Mouse (Mus musculus): Measurements from ENCODE around the gene Ooep.
A peak's percentile ranks its signal among the peaks of the same experiment; 100 is the strongest.
"Not testable (repeated sequence)": the region's sequence is repeated elsewhere in the genome, so short reads cannot be mapped to it uniquely, and the experiment has no call there.

The Ooep gene

GRCm38 (mm10) chr9:78378113-78378785, at the start of gene Ooep:
Gene Ooep (minus strand): TSS chr9:78378725.
- no peak for DNase-seq

GRCm38 (mm10) chr9:78428185-78428584, 49.7 kb upstream of the Ooep start:
- peak; percentile 52 to 59 for DNase-seq

DNA sequence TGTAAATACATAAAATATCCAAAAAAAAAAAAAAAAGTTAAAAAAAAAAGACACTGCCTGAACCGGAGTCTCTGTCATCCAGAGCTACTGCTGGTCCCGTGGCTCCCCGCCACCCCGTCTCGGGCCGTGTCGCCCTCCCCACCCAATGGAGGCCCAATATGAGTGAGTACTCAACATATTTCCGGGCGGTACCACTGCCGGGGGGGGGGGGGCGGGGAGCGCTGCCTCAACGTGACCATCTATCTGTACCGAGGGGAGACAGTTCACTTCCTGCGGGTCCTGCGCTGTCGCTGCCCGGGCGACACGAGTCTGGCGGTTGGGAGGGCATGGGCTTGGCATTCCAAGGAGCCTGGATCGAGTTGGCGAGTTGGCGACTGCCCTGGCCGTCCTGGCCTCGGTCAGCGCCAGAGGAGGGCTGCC, 48.8 kb upstream of the Ooep start:
- peak; percentile 34 to 38 for DNase-seq

GRCm38 (mm10) chr9:78401596-78401995, 23.1 kb upstream of the Ooep start:
- no peak for DNase-seq

DNA sequence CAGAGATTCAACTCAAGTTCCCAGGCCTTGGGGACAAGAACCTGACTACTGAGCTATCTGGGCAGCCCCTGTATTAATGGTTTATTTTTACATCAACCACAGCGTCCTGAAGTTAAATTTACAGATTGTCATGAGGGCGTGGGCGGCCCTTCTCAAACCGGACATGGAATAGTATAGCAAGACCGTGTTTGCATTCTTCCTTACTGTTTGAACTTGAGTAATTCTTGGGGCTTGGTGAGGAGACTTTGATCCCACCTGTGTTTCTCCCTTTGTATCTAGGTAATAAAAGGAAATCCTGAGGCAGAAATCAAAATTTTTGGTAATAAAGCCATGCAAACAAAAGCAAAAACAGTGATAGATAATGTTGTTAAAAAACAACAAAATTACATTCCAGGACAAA, 22.0 kb upstream of the Ooep start:
- DNase-seq = no peak

DNA sequence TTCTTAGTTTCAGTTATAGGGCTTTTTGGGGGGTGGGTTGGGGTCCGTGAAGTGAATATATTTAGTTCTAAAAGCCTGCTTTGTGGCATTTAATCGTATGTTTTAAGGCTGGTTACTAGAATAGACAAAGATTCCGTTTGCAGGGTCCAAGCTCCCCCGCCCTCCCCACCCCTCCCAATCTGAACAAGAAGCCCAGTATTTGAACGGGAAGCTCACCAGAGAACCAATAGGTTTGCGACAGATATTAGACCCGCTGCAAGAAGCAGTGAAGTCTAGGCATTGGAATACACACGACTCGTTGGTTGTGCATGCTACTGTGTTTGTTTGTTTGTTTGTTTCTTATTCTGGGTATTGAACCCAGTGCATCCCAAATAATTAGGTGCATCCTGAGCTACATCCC, 18.0 kb upstream of the Ooep start:
- DNase-seq = no peak

DNA sequence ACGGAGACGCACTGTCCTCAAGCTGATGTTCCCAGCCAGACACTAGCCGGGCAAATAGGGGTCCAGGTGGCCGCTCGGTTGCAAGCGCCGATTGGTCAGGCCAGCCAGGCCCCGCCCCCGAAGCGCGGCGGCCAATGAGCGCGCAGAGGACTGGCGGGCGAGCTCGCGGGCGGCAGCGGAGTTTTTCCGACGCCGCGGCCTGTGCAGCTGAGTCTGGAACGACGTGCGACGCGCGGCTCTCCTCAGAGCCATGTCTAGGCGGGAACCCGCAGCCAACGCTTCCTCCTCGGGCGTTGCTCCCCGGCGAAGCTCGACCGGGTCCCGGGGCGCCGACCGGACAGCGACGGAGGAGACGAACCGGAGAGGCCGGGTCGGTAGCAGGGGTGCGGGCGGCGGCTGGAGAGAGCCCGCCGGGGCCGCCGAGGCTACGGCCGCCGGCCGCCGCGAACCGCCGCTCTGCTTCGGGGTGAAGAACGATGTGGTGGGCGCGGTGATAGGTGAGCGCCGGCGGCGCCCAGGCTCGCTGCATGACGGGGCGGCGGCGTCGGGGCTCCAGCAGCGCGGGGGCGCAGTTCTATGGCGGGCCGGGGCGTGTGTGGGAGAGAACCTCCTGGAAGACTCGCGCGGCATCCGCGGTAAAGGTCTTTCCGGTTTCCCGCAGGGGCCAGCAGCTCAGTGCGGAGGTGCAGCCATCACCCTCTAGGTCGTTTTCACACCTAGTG, 17.3 kb upstream of the Ooep start, which contains the start of gene Ddx43:
Ddx43 (plus strand) TSS at position 148 of the 722 bp plus-strand sequence.
- DNase-seq = peak; percentile 16 to 31

DNA sequence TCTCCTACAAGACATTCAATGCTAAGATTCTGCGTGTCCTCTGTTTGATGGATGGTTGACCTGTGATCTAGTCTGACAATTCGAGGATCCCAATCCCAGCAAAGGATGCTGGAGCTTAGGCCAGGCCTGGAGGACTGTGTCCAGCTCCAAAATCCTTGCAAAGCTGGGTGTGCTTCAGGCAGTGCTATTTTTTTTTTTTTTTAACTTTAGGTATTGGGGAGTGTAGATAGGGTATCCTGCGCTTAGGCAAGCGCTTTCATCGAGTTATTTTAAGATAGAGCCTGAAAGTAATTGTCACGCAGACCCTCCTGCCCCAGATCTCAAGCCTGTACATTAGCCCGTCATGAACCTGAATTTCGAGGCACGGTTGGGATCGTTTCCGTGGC, 16.7 kb upstream of the Ooep start:
- DNase-seq = no peak

DNA sequence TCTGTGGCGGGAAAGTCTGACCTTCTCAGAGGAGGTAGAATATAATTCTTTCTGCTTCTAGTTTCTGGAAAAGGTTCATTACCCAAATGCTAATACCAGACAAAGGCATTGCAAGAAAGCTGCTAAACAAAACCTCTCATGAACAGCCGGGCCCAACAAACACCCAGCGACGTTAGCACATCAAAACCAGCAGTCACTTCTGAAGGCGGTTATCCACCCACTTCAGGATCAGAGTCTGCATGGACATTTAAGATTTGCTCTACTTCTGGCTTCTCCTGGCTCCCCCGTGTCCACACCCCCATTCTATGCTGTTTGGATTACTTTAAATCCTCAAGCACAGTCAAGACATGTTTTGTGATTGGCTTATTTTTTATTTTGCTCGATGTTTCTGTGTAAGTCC, 16.1 kb upstream of the Ooep start:
- DNase-seq = no peak

DNA sequence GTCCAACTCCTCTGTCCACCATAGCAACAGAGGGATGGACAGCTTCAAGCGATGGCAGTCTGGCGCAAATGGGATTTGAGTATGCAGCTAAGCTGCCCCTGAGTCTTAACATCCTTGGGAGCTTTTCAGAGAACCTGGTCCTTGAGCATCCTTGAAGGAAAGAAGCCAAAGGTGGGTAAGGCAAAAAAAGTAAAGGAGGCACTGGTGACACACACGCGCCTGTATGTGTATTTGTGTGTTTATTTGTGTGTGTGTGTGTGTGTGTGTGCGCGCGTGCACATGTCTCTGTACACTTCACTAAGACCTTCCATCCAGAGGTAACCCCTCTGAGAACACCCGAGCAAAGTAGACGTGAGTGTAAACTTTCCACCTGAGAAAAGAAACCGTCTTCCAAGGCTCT, 15.2 kb upstream of the Ooep start:
- no peak for DNase-seq

GRCm38 (mm10) chr9:78389981-78390380, 11.5 kb upstream of the Ooep start:
- DNase-seq = no peak

DNA sequence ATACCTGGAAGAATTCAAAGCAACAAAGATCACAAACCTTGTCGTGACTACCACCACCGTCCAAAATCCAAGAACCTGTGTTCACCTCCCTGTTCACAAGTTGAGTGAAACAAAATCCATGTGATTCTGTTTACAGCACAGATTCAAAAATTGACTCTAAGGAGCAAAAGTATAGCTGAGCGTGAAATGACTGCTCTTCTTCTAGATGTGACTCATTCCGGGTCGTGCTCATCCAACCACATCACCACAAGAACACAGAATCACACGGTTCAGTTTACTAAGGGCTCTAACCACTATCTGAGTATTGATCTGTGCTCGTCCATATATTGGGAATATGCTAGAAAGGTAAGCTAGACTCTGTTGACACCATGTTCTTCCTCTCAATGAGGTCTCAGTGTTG, 8.4 kb upstream of the Ooep start:
- DNase-seq = no peak

GRCm38 (mm10) chr9:78385893-78386292, 7.4 kb upstream of the Ooep start:
- no peak for DNase-seq

- no peak for DNase-seq
These were observed 979 bp downstream of the Ooep start for GRCm38 (mm10) chr9:78377546-78377945.

DNA sequence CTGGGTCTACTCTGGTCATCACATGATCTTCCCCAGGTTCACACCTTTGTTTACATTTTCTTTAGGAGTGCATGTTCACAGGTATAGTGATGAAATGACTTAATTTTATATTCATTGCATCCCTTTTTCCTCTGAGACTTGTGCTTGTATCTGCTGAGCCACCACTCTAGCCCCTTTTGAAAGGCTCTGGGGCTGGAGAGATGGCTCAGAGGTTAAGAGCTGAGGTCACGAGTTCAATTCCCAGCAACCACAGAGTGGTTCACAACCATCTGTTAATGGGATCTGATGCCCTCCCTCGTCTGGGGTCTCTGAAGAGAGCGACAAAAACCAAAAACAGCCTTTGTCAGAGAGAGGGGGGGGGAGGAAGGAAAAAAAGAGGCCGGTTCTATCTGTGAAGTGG, 3.0 kb downstream of the Ooep start:
- DNase-seq = no peak

DNA sequence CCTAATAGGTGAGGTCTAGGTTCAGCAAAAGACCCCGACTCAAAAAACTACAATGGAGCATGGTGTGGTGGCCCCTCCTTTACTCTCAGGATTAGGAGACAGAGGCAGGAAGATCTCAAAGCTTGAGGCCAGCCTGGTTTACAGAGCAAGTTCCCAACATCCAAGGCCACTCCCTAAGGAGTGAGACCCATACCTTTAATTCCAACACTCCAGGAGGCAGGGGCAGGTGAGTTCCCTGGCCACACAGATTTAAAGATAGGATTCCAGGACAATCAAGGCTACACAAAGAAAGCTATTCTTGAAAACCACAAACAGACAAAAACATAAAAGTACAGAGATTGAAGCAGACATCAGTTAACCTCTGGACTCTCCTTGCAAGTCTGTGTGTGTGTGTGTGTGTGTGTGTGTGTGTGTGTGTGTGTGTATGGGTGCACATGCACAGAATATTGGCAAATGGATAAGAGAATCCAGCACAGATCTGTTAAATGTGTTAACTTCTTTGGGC, 3.6 kb downstream of the Ooep start:
- DNase-seq = no peak

GRCm38 (mm10) chr9:78374397-78374796, 4.1 kb downstream of the Ooep start:
- DNase-seq = no peak

DNA sequence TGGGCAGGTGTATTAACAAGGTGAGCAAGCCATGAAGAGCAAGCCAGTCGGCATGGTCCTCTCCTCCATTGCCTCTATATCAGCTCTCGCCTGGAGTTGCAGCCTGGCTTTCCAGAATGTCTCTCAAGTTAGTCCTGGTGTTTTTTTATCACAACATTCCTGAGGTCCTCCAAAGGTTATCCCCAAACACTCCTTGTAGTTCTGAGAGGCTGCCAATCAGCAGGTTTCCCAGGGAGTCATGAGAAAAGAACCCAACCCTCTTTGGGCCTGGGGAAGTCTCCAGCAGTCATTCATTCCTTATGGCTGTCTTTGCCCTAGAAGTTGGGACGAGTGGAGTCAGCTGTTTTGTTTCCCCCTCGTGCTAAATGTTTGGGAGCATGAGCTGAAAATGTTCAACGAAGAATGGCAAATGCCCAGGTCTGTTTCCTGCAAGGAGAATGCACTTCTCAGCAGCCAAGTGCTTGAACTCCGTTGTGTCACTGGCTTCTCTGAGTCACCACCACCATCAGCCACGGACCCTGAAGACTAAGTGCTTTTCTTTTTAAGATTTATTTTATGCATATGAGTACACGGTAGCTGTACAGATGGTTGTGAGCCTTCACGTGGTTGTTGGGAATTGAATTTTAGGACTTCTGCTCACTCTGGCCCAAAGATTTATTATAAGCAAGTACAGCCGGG, 5.6 kb downstream of the Ooep start:
- no peak for DNase-seq

DNA sequence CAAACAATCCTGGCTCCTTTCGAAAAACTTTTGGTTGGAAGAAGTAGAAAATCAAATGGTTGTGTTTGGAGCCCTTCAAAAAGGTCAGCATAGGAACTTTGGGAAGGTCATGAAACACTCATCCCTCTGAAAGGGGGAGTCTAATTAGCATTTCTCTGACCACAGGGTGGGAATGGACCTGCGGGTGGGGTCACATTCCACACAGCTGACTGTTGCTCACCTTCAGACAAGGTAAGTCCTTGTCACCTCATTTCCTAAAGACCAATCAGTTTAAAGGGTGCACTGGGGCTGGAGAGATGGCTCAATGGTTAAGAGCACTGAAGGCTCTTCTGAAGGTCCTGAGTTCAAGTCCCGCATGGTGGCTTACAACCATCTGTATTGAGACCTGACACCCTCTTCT, 7.1 kb downstream of the Ooep start:
- no peak for DNase-seq

DNA sequence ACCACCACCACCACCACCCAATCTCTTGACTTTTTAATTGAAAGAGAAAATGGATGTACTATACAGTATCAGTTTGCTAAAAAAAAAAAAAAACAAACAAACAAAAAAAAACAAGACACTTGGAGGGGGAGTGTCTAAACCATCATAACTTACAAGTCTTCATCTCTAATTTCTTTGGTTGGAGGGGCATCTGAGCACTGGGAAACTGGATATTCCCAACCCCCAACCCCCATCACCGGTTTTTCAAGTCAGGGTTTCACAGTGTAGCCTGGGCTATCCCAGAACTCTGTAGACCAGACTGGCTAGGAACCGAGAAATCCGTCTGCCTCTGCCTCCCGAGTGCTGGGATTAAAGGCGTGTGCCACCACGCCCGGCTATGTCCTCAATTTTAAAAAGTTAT, 8.7 kb downstream of the Ooep start:
- no peak for DNase-seq

DNA sequence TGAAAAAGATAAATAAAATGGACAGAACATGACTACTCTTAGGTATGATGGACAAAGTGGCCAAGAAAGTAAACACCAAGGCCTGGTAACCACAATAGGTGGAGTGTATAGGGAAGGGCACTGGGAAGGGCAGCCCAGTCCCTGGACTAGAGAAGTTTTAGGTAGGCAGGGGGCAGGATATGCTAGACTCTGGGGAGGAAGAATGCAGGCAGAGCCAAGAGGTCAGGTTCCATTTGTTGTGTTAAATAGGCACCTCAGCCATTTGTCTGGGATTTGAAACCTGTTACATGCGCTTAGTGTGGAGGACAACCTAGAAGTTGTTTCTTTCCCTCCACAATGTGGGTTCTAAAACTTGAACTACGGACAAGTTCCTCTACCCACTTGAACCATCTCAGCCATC, 9.2 kb downstream of the Ooep start:
- no peak for DNase-seq

GRCm38 (mm10) chr9:78368671-78369293, 9.7 kb downstream of the Ooep start:
- no peak for DNase-seq

DNA sequence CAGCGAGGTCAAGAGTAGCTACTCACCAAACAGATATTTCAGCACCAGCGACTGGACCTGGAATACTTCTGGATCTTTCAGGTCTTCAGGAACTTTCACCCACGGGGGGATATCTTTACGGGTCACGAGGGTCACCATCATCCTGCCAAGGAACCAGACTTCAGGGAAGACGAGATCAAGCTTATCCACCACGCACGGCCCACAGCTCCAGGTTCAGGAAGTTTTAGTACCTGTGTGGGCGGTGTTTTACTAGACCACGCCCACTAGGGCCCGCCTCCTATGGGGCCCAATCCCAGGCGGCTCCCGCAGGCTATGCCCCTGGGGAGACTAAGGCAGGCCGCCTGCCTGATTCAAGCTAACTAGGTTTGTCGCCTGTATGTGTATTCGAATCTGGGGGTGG, 10.6 kb downstream of the Ooep start, which contains the start of gene Dppa5a:
Dppa5a (minus strand) TSS at position 219 of the 400 bp plus-strand sequence.
- not testable (repeated sequence) for DNase-seq
